Mouse (Mus musculus) neutrophil, adult 5-6 weeks (primary cell): ENCODE data around the gene Cdhr3. TPM values are rescaled to one million over a fixed set of nuclear protein-coding genes. Genes with fewer than 3 reads are reported as not detected.

ENCODE experiments used
- ATAC-seq: fragments of 151-379, 151-347 bp; 2 replicates; pipeline ENCODE4 v1.8.0; 2017; ENCODE audit warnings: mild to moderate bottlenecking, moderate TSS enrichment; ENCODE audit not compliant: insufficient number of reproducible peaks, poor library complexity, low FRiP score, severe bottlenecking; ENCODE audit errors: extremely low read depth
- total RNA-seq: library from RNA; stranded (forward); fragments of 200-1000 nt; gene quantifications from 2 replicates; pipeline ENCODE4 v1.2.3, GENCODE M21; 2017

Gene Cdhr3
- total RNA-seq, 1 experiment from 2014 or later = not detected

DNA sequence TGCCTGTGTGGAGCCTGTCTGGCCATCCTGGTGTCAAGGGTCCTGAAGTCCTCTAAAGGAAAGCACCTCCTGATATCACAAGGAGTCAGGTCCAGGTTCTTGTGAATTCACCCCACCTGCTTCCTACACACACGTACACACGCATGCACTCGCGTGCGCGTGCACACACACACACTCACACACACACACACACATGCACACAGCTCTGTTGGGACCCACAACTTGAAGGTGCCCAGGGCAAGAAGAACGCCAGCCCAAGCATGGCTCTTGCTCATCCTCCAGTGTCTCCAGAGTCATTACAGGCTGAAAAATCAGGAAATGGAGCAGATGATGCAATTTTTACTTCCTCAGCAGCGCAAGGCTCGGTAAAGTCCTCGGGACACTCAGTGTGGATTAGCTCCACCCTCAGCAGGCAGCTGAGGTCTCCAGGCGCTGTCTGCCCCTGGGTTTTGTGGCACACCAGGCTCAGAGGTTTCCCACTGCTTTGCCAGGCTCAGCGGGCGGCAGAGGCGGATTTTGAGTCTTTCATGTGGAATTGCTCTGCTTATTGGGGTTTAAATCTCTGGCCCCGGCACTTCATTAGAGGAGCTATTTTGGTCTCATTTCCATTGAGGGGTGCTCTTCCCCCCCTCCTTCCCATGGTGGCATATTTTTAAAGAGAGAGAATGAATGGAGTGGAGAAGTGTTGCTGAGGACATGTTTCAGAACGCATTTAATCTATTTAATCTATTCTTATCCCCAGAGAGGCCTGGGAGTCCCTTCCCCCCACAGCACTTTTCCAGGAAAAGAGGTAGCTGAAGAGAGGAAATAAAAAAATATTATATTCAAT lies 46.9 kb downstream of the Cdhr3 start:
- ATAC-seq = peak; percentile 22; the same call in 1 of the 2 replicates

DNA sequence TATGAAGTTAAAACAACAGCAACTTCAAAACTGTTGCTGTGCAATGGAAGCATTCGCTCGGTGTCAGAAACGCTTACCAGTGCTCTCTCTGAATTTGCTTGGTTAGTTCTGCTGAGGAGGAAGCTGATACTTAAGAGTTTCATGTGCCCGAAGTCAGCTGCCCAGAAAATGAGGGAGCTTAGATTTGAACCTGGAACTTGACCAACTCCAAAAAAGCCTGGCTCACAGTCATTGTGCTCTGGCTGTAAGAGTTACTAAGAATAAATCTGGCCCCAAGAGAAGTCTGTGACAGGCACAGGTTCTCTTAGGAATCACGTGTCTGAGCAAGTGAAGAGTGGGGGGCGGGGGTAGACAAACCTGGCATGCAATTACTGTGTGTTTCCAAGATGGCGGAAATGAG lies 51.2 kb downstream of the Cdhr3 start:
- ATAC-seq = no peak

DNA sequence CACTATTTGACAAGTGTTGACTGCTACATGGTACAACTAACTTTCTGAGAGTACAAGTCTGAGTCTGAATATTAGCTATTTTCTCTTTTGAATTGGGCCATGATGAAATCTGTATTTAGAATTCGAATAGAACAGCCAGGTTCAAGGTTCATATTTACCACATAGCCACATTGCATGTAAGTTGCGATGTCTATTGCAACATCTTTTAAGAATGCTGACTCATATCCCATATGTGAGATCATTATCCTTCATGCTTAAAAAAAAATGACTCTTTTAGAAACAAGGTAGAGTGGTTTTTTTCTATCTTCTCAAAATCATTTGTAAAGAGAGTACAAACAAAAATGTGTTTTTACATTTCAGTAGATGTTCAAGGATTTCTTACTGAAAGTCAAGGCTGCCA lies 51.9 kb downstream of the Cdhr3 start:
- ATAC-seq = no peak

DNA sequence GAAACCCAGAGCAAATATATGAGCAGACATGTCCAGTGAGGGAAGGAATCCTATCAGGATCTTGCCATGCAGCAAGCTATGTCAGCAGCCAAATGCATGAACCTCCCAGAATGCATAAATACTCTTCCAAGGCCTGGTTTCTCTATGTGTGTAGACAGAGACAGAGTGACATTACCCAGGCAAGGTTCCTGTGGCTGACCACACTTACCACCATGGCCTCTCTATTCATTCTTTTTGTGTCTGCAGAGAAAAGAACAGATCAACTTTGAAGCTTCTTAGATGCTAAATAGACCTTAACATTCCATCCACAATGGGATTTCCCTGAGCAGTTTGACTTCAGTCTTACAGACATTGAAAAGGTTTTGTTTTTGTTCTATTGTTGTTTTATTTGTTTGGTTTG lies 54.0 kb downstream of the Cdhr3 start:
- ATAC-seq = no peak

DNA sequence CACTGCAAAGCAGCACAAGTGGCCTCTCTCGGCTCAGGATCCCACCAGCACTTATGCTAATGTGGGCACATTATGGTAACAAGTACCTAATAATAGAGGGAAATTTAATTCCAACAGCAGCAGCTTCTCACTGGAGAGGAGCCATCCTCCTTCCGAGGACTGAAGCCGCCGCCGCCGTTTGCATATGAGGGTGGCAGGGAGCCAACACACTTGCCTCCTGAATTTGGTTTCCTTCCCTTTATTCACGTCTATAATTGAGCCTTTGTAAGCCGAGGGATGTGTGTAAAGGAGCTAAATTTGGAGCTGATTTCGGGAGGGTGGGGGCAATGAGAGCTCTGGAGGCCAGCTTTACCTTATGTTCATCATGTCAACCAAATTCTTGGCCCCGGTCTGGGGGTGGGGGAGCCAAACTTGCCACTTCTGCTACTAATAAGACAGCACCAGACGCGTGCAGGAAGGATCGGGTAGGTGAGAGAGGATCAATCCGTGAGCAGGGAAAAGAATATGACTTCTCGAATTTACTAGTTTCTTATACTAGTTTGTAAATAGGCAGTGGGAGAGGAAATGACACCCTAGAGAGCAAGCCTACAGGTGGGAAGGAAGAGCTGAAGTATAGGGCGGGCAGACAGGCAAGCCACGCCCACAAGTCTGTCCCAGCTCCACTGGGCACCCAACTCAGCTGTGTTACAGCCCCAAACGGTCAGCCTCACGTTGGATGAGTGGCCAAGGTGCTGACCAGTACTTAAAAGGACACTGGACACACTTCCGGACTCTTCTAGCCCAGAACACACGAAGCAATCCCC lies 56.8 kb downstream of the Cdhr3 start:
- peak; percentile 48; the same call in 1 of the 2 replicates for ATAC-seq

DNA sequence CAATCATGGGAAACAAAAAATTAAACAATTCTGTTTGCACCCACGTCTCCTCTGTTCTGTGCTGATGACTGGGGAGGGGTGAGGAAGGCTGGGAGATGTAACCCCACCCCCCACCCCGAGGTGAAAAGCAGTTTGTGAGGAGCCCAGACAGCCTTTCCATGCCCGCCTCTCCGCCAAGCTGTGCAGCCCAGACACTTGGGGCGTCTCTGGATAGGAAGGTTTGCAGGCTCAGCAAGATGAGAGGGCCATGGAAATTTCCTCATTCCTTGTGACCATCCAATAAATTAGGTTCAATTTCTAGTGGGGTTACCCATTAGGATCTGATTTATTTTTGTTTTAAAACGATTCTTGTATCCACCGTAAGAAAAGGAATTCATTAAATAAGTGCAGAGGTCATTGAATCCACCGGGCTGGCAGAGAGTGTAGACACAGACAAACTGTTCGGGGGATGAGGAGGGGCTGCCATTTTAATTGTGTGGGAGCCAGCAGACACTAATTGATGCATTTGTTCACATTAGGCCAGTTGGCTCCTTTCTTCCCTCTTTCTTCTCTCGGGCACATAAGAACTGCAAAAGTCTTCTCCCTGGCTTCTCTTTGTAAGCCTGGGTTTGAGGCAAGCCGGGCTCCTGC lies 57.5 kb downstream of the Cdhr3 start:
- ATAC-seq = no peak

DNA sequence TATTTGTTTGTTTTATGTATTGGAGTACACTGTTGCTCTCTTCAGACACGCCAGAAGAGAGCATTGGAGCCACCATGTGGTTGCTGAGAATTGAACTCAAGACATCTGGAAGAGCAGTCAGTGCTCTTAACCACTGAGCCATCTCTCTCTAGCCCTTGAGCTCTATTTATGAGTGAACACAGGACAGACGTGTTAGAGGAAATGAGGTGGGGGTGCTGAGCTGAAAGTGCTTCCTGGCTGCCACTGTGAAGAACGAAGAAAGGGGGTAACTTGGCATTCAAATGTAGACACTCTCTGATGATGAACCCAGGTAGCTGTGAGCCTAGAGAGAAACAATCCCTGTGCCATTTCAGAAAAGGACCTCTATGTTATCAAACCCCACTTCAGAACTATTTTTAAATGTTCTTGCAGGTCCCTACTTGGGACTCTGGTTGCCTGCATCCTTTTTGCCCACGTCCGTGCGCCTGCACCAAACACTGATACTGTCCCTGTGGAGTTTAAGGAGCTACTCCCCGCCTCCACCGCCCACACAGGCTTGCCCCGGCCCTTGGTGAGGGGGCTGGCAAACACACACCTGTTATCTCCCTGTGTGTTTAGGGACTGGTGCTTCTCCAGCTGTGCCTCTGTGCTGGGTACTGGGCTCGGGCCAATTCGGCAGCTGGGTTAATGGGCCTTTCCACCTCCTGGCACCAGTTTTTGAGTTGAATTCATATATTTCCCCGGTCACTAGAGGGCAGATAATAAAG lies 58.2 kb downstream of the Cdhr3 start:
- no peak for ATAC-seq

DNA sequence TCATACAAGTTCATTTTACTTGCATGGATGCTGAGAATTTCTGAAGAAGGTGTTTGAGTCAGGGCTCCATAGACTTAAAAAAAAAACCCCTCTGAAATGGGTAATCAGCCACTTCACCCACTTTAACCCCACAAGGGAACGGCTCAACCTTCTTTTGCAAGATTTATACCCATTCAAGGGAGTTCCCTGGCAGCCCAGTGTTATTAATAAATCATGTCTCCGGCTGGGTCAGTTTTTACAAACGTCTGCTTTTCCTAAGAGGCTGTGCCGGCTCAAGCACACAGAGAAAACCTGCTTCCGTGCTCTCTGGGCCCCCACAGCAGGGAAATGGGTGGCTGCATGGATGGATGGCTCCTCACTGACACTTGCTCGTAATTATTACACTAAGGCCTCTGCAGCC lies 59.5 kb downstream of the Cdhr3 start:
- ATAC-seq = no peak

DNA sequence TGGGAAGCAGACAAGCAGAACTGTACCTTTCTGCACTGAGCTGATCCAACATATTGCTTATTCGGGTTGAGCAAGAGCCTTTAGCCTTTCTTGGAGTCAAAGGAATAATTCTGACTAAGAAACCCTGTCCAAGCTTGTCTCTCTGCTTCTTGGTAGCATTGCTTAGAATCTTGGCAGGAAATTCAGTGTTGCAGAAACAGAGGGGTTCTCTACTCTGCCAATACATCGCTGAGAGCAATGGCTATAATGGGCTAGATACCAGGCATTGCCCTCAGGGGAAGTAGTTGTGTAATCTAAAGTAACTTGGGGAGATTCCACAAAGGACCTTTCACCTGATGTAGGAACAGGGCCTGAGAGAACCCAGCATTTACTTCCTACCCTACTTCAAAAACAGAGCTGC lies 62.1 kb downstream of the Cdhr3 start:
- no peak for ATAC-seq

DNA sequence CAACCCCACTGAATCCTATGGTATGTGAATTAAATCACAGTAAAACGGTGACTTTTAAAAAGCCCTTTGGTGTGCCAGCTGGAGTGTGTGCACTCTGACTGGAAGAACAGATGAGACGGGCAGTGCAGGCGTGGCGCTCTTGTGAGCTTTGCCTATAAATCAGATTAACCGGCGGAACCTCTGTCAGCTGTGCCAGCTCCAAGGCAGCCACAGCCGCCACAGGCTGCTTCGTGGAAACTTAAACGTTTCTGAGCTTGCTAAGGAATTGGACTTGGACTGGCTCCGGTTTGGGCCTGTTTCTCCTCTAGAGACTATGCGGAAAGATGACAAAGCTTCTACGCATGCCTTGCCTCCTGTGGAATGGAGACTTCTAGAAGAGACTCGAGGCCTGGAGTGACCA lies 62.6 kb downstream of the Cdhr3 start:
- no peak for ATAC-seq

DNA sequence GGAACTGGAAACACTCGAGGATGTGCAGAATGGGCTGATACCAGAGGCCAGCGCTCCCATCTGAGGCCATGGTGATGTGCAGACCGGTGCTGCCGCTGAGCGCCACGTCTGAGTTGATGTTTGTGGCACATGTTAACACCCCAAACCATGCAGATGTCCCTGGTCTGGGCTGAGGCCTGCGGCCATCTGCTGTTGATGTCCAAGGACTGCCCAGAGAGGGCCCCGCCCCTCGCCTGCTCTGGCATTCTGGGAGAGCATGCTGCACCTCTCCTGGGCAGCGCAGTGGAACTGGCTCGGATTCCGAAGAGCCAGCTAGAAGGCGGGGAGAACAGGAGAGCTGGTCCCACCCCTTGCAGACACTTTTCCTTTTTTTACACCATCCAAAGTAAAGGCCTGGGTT lies 64.0 kb downstream of the Cdhr3 start:
- ATAC-seq = no peak

DNA sequence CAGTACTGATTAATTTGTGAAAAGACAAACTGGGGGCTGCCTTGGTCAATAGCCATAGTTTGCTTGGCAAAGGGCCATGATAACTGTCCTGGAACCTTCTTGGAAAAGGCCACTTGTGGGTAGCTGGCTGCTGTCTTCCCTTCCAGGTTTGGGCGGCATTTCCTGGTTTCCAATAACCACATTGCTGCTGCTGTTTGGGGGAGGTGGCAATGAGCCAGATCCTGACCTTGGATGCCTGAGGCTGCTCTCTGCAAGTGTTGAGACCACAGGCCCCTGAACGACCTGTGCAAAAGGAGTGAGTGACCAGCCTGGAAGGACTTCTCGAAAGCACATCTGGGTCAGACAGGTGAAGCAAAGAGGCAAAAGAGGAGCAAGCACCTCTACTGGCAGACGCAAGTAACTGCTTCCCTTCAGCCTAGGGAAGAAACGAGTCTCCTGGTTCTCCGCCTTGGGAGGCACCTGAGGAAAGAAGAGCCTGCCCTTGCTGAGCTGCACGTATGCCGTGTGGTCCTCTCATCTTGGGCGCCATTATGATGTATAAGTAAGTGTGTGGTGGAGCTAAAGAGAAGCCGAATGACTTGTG lies 64.5 kb downstream of the Cdhr3 start:
- ATAC-seq = no peak

DNA sequence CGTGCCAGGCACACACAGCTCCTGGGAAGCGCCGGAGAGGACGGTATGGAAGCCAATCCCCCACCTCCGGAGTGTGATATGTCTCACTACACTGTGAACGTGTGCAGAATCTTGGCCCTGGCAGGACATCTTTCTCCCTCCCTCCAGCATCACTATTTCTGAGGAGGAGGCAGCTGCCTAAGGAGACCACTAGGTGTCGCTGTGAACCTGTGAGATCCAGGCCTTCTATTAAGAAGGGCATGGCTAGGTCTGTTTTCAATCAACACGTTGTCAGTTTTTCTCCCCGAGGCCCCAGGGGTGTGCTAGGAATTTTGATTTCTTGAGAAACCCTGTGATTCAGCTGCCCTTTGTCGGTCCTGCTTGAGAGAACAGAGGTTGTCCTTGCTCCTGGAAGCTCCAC lies 65.6 kb downstream of the Cdhr3 start:
- peak; percentile 87 for ATAC-seq

DNA sequence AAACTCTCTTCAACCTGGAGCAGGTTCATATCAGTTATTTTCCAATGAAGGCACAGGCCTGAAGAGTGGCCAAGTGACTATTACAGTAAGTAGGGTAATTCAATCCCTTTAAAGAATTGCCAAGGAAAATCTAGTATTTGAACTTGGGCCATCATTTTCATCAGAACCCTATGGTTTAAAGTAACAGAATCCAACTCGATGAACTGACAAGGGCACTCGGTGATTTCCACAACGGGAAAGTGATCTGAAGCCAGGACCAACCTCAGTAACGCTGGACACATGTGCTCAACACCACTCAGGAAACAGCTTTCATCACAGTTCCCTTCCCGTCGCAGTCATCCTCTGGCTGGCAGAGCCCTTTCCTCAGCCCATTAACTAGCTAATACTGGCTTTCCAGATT lies 68.2 kb downstream of the Cdhr3 start:
- ATAC-seq = no peak

DNA sequence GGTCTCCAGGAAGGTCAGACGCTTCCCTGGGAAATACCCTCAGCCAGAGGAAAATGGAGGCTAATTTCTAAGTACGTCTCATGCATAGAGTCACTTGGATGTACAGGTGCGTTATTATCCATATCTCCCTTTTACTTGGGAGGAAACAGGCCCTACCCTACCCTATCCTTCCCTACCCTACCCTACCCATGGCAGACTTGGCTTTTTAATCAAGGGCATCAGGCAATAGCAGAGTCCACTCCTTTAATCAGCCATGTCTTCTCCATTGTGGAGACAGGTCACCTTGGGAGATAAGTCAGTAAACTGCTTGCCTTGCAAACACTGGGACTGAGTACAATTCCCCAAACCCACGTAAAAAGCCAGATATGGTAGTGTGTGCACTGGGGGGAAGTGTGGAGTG lies 70.9 kb downstream of the Cdhr3 start:
- ATAC-seq = no peak

DNA sequence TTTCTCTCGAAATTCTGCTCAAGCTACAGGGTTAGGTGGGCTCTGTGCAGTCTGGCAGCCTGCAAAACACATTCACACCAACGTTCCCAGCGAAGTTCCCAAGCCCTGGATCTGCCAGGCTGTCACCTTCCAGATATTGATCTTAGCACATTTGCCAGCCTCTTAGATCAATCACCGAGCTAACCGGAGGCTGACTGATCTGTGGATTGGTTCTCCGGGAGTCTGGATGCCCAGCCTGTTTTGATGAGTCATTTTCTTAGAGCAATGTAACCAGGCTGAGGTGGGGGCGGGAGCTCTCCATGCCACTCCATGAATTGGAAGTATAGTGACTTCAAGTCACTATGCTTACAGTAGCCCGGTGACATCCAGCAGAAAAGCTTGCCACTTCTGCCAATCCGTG lies 71.5 kb downstream of the Cdhr3 start:
- no peak for ATAC-seq

DNA sequence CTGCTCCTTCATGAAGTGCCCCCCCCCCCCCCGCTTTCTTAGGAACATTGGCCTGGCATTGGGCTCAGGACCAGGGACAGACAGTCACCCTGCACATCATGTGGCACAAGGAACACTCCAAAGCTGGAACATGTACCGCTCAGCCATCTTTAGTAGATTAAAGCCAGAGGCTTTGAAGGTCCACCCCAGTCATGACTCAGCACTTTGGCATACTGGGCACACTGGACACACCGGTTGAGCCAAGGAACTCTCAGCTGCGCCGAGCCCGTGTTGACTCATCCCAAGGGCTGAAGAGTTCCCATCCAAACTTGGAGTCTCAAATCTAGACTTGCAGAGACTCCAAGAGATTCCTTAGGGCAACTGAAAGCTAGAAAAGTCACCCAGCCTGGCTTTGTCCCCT lies 72.7 kb downstream of the Cdhr3 start:
- ATAC-seq = no peak

DNA sequence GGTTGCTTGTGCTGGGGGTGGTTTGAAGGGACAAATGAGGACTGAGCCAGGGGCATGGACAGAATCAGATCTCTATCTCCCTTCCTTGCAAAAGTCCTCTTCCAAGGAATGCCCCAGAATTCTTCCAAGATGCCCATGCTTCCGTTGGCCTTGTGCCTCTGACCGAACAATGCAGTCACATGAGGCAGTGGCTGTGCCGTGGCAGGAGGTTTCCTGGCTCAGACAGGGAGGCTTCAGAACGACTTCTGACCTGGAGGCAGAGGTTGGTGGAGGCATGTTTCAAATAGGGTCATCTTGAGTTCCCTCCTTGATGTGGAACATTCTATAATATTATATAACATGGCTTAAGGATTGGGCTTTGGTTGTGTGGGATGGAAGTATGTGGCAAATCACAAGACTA lies 74.1 kb downstream of the Cdhr3 start:
- no peak for ATAC-seq
